Mouse (Mus musculus): ENCODE results near the gene Lin52.

DNA sequence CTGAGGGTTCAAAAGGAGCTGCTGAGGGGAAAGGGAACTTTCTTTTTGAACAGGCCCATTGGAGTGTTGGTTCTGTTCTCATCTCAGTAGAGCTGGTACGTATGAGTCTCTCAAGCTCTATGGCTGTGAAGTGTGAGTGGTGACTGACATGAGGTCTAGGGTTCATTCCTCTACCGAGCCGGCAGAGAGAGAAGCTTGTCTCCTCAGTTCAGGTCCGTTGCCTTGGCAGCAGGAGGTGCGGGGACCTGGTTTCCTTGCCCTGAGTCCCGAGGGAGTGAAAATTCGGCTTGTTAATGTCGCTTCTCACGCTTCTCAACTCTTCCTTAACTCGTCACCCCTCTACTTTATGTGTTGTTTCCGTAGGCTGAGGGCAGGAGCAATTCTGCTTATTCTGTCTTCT lies 579 bp downstream of the Lin52 start:
- TF ChIP-seq POLR2A (IDR thresholded peaks at IDR 0.05; ENCODE audit: borderline replicate concordance, low read depth, low read length) (no peak), CTCF (IDR thresholded peaks at IDR 0.05; ENCODE audit: low read depth, low read length) (no peak)

All from bone marrow macrophage, adult 2 months (primary cell).